Mouse (Mus musculus) C2C12 (cell line): Measurements from ENCODE around the gene Unc93b1.

Experiments
- CTCF ChIP-seq: IDR thresholded peaks from one replicate; pipeline ENCODE4 v1.5.1; 2011; ENCODE audit not compliant: control insufficient read depth, insufficient read depth, insufficient read length
- MYOG ChIP-seq: IDR thresholded peaks from one replicate; pipeline ENCODE4 v1.6.1; 2011; ENCODE audit not compliant: control insufficient read depth, insufficient read length; ENCODE audit errors: extremely low read depth
- USF1 ChIP-seq: IDR thresholded peaks from one replicate; pipeline ENCODE4 v1.6.1; 2011; ENCODE audit warnings: low read depth, mild to moderate bottlenecking, control low read depth, moderate library complexity

- TF ChIP-seq CTCF = no peak
- TF ChIP-seq USF1 = no peak
- TF ChIP-seq MYOG = no peak
Observed at GRCm38 (mm10) chr19:3955804-3956203, 20.8 kb downstream of the Unc93b1 start.
